In genomic region chr10:70359834-70360233, GRCm38 (mm10) we compare ENCODE assay signal across 22 mouse cellular contexts.
DNase-seq lines count a peak whose midpoint lies in the region; ATAC-seq and TF ChIP-seq lines count a peak whose summit lies in the region.
"Had no signal": no experiment of that assay in that cellular context is flagged by ENCODE, and none has a peak within 500 bp of the region (broad histone marks: within the 10 kb centered on the region; RNA-seq: fewer than 3 reads in every experiment).

No protein-coding gene starts in this region.

- TF ChIP-seq CTCF in embryonic fibroblast, embryonic 13.5 days (IDR thresholded peaks at IDR 0.05; ENCODE audit: borderline replicate concordance, insufficient read depth, low read length), result no peak

- 61% methylated on average over 7 of the region's 7 CpGs for WGBS in kidney, embryonic 14.5 days
- WGBS in neural tube, embryonic 11.5 days, result 78% methylated on average over 7 of the region's 7 CpGs
- WGBS in midbrain, embryonic 14.5 days, result 77% methylated on average over 7 of the region's 7 CpGs

- TF ChIP-seq POLR2A in embryonic fibroblast, embryonic 13.5 days (IDR thresholded peaks at IDR 0.05; ENCODE audit: low read depth, low read length), result no peak

- H3K9ac ChIP-seq in kidney, embryonic 14.5 days (ENCODE audit: low read depth, low read length), result no peak overlapping the region
- no peak overlapping the region for H3K9ac ChIP-seq in neural tube, embryonic 11.5 days (ENCODE audit: low read length)
- no peak overlapping the region for H3K9ac ChIP-seq in midbrain, embryonic 14.5 days (replicated peaks; ENCODE audit: low read length)
- H3K9ac ChIP-seq: heart, embryonic 12.5 days; limb, embryonic 13.5 days; liver, embryonic 15.5 days; midbrain, embryonic 13.5 days had no signal

- no peak for ATAC-seq in kidney, embryonic 14.5 days (ENCODE audit: low FRiP score, low TSS enrichment)
- ATAC-seq in neural tube, embryonic 11.5 days (ENCODE audit: insufficient read depth, low FRiP score, low TSS enrichment), result no peak
- no peak for ATAC-seq in midbrain, embryonic 14.5 days (ENCODE audit: low FRiP score, low TSS enrichment)
- ATAC-seq: hindbrain, embryonic 16.5 days; lung, postnatal 0 days; midbrain, embryonic 13.5 days had no signal

- H3K4me1 ChIP-seq in kidney, embryonic 14.5 days (ENCODE audit: control insufficient read depth, insufficient read depth, low read length), result no peaks in the 10 kb centered on the region
- H3K4me1 ChIP-seq in neural tube, embryonic 11.5 days (ENCODE audit: control insufficient read depth, insufficient read depth, low read length), result no peaks in the 10 kb centered on the region
- 0 out of 2 replicates have a peak, but pooled peaks cover 2% of the 10 kb centered on the region for H3K4me1 ChIP-seq in embryonic fibroblast, embryonic 13.5 days (ENCODE audit: control insufficient read depth, insufficient read depth, low read length)
- H3K4me1 ChIP-seq in midbrain, embryonic 14.5 days (ENCODE audit: control insufficient read depth, insufficient read depth, low read length), result no peaks in the 10 kb centered on the region
- H3K4me1 ChIP-seq: heart, embryonic 12.5 days; limb, embryonic 13.5 days; liver, embryonic 15.5 days; midbrain, embryonic 13.5 days had no signal

- no peak overlapping the region for H3K27ac ChIP-seq in kidney, embryonic 14.5 days (ENCODE audit: low read depth, low read length)
- H3K27ac ChIP-seq in neural tube, embryonic 11.5 days (ENCODE audit: low read depth, low read length), result no peak overlapping the region
- peak overlapping the region; percentile 18; the same call in 1 of the 2 replicates for H3K27ac ChIP-seq in embryonic fibroblast, embryonic 13.5 days (ENCODE audit: insufficient read depth, low read length)
- no peak overlapping the region for H3K27ac ChIP-seq in midbrain, embryonic 14.5 days (replicated peaks; ENCODE audit: low read depth, low read length)
- H3K27ac ChIP-seq: gastrocnemius, adult 2 months; limb, embryonic 13.5 days; liver, embryonic 15.5 days; midbrain, embryonic 13.5 days had no signal

- no peaks in the 10 kb centered on the region for H3K27me3 ChIP-seq in kidney, embryonic 14.5 days (ENCODE audit: control insufficient read depth, insufficient read depth, low read length)
- no peaks in the 10 kb centered on the region for H3K27me3 ChIP-seq in neural tube, embryonic 11.5 days (ENCODE audit: control insufficient read depth, insufficient read depth, low read length)
- no peaks in the 10 kb centered on the region for H3K27me3 ChIP-seq in midbrain, embryonic 14.5 days (ENCODE audit: control insufficient read depth, insufficient read depth, low read length)
- H3K27me3 ChIP-seq: heart, embryonic 12.5 days; limb, embryonic 13.5 days; liver, embryonic 15.5 days; midbrain, embryonic 13.5 days had no signal

- DNase-seq in kidney, adult 9 months, result peak; percentile 20
- DNase-seq in neural tube, embryonic 11.5 days (ENCODE audit: low spot score), result peak; percentile 32
- no peak for DNase-seq in neural tube, embryonic 10.5 days (ENCODE audit: extremely low spot score, low spot score)
- DNase-seq in midbrain, embryonic 14.5 days, result no peak
- no peak for DNase-seq in cerebellum, postnatal 4 days (ENCODE audit: low spot score in 2 of 2)
- DNase-seq: adrenal gland, postnatal 36 days; B cell, adult 2 months; cerebellum, adult 18-20 months; cerebellum, postnatal 36 days; gastrocnemius, adult 2 months; heart, adult 11 months; heart, postnatal 36 days; right cerebral cortex, postnatal 4 days; thymus, adult 2 months had no signal

- H3K4me2 ChIP-seq in kidney, embryonic 14.5 days (replicated peaks; ENCODE audit: low read depth, low read length), result no peak overlapping the region
- H3K4me2 ChIP-seq in neural tube, embryonic 11.5 days (ENCODE audit: low read depth), result no peak overlapping the region
- no peak overlapping the region for H3K4me2 ChIP-seq in midbrain, embryonic 14.5 days (ENCODE audit: low read length)
- H3K4me2 ChIP-seq: heart, embryonic 12.5 days; limb, embryonic 13.5 days; liver, embryonic 15.5 days; midbrain, embryonic 13.5 days had no signal

- H3K4me3 ChIP-seq in kidney, embryonic 14.5 days (ENCODE audit: low read length), result no peak overlapping the region
- no peak overlapping the region for H3K4me3 ChIP-seq in neural tube, embryonic 11.5 days (ENCODE audit: low read depth, low read length)
- H3K4me3 ChIP-seq in embryonic fibroblast, embryonic 13.5 days (ENCODE audit: insufficient read depth, low read length), result no peak overlapping the region
- H3K4me3 ChIP-seq in midbrain, embryonic 14.5 days (replicated peaks; ENCODE audit: low read depth, low read length), result no peak overlapping the region
- H3K4me3 ChIP-seq: gastrocnemius, adult 2 months; heart, embryonic 12.5 days; limb, embryonic 13.5 days; liver, embryonic 15.5 days; midbrain, embryonic 13.5 days had no signal

- no peaks in the 10 kb centered on the region for H3K36me3 ChIP-seq in kidney, embryonic 14.5 days (ENCODE audit: control insufficient read depth, insufficient read depth, low read length)
- no peaks in the 10 kb centered on the region for H3K36me3 ChIP-seq in neural tube, embryonic 11.5 days (ENCODE audit: control insufficient read depth, insufficient read depth, low read length)
- no peaks in the 10 kb centered on the region for H3K36me3 ChIP-seq in midbrain, embryonic 14.5 days (ENCODE audit: control insufficient read depth, insufficient read depth, low read length)
- H3K36me3 ChIP-seq: heart, embryonic 12.5 days; limb, embryonic 13.5 days; liver, embryonic 15.5 days; midbrain, embryonic 13.5 days had no signal

- no peaks in the 10 kb centered on the region for H3K9me3 ChIP-seq in kidney, embryonic 14.5 days (ENCODE audit: control insufficient read depth, low read length)
- H3K9me3 ChIP-seq in neural tube, embryonic 11.5 days (ENCODE audit: control insufficient read depth, low read length), result no peaks in the 10 kb centered on the region
- no peaks in the 10 kb centered on the region for H3K9me3 ChIP-seq in midbrain, embryonic 14.5 days (ENCODE audit: control insufficient read depth, low read length)
- H3K9me3 ChIP-seq: limb, embryonic 13.5 days; liver, embryonic 15.5 days; midbrain, embryonic 13.5 days had no signal

Comparison
In these comparisons a context has a peak if more than half of its experiments do, and no peak if none do; other contexts are left out.
1. DNase-seq: peak in kidney, adult 9 months (single experiment) and neural tube, embryonic 11.5 days (single experiment); none in neural tube, embryonic 10.5 days (single experiment), midbrain, embryonic 14.5 days (single experiment) and cerebellum, postnatal 4 days (0 of 2).